Mouse (Mus musculus) right cerebral cortex, postnatal 10 days (tissue): Measurements from ENCODE around the gene Wdr93.

Experiments
- DNase-seq, 2 experiments: peaks; one replicate each; pipeline ENCODE4 v3.0.0; 2021; ENCODE audit warnings: low spot score in 2 of 2

The Wdr93 gene

DNA sequence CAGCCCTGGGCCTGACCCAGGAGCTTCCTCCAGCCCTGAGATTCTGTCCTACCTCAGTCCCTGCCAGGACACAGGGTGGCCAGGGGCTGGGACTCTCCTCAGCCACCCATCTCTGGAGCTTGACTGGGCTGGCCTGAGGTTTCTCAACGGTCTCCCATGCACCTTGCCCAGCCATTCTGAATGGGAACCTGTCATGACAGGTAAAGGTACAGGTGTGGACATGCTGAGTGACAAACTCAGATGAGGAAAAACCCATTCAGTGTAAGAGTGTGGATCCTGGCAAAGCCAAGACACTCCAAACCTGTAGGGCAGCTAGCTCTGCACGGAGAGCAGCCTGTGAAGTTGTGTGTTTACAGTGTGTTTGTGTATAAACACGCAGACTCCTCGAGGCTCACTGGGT is 57.4 kb downstream of the Wdr93 start:
- DNase-seq = no peak

DNA sequence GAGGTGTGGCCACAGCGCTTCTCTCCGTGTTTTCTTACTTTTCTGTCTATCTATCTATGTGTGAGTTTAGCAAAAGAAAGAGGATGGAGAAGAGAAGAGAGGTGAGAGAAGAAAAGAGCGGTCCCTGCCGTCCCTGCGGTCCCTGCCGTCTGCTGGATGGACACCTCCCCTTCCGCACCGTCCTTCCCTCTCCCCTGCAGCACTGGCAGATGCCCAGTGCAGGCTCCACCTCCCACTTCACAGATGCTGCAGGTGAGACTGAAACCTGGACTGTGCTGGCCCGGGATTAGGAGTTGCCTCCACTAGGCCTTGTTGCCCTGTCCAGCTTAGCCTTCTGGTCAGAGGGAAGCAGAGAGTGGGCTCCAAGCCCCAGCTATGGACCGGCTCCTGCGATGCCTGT is 58.4 kb downstream of the Wdr93 start:
- no peak for DNase-seq

DNA sequence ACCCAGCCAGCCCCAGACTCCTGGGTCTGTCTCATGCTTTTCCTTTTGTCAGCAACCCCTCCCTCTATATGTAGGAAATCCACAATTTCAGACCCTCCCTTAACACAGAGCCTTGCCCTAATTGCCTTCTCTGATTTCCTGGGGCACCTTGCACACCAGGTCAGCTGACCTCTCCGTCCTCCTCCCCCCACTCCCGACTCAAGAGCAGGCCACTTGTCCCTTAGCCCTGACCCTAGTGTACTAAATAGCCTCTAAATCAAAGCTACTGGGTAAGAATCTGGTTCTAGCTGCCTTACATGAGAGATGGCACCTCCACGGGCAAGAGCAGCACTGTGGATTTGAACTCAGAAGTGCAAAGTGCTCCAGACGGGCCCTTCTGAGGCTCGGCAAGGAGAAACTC is 59.1 kb downstream of the Wdr93 start:
- DNase-seq = no peak

DNA sequence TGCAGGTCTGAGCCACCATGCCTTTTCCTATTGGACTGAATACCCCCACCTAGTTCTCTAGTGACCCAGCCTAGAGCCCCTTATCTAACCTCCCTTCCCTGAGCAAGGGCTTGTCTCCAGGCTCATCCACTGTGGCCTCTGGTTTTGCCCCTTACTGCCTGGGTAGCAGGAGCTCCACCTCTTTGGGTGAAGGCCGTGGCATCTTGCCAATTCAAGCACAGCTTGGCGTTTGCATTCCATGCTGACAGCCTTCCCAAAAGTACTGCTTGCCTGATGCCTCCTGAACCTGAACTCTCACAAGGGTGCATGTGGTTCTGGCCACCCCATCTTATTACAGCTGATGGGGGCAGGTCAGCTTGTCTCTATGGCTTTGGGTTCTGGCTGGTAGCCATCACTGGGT is 60.9 kb downstream of the Wdr93 start:
- no peak for DNase-seq

DNA sequence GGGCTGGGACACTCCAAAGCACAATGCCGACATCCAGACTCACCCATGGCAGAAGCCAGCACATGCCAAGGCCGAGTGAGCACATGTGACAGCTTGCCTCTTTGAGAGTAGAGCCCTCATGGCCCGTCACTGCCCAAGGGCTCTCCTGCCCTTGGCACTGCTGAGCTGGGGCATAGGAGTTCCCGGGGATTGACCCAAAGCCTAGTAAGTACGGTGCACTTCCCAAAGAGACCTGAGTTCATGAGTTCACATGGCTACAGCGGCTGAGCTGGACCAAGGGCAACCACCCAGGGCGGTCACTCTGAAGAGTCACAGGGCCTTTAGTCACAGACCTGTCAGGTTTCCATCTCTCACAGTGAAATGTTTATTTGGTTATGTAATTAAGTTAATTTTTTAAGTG is 65.6 kb downstream of the Wdr93 start:
- no peak for DNase-seq

DNA sequence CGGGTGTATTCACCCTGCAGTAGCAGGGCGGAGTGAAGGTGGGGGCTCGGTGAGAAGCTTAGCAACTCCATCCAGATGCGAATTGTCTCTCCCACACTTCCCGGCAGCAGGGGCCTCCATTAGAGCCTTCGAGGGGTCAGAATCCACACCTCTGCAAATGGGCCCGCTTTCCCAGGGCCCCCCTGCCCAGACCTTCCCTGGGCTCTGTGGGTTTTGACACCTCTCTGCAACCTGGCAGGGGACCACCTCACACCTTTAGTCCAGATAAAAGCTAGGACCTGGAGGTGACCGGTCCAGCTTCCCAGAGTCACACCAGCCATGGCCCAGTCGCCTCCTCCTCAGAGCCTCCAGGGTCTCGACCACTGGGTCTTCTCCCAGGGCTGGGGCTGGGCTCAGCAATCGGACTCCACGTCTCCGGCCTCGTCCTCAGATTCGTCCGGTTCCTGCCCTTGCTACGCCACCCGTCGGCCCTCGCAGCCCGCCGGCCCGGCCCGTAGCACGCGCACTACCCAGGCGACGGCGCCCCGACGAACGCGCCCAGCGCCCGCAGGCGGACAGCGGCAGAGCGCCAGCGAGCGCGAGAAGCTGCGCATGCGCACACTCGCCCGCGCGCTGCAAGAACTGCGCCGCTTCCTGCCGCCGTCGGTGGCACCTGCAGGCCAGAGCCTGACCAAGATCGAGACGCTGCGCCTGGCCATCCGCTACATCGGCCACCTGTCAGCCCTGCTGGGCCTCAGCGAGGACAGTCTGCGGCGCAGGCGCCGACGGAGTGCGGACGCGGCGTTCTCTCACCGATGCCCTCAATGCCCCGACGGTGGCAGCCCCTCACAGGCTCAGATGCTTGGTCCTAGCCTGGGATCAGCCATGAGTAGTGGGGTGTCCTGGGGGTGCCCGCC is 67.9 kb downstream of the Wdr93 start, which contains the start of gene Mesp2:
Gene Mesp2 (plus strand): TSS at position 117 of the 896 bp plus-strand sequence.
- DNase-seq = peak; percentile 75 to 84

DNA sequence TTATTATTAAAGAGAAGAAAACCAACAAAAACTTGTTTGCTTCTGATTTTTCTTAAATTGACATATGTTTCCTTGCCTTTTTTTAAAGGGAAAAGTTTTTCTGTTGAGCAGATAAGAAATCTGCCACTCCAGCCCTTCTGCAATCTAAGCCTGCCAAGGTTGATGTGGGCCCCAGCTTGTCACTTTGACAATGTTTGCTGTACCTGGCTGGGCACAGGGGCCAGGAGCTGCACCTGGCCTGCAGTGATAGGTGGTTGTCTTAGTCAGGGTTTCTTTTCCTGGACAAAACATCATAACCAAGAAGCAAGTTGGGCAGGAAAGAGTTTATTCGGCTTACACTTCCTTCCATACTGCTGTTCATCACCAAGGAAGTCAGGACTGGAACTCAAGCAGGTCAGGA is 70.4 kb downstream of the Wdr93 start:
- DNase-seq = no peak

DNA sequence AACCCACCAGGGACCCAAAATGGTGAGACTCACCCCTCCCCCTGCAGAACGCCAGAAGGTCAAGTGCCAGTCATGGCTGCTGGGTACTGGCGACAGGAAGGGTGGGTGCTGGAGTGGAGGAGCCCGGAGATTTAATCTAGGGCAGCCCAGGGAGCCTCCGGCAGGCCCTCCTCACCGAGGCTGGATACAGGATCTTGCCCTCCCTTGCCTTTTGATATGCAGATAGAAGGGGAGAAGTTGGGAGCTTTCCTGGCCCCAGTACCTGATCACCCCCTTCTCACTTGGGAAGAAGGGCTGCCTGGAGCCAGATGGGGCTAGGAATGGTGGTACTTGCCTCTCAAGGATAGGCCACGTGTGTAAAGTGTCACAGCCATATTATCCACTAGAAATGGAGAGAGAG is 75.4 kb downstream of the Wdr93 start:
- DNase-seq = no peak

DNA sequence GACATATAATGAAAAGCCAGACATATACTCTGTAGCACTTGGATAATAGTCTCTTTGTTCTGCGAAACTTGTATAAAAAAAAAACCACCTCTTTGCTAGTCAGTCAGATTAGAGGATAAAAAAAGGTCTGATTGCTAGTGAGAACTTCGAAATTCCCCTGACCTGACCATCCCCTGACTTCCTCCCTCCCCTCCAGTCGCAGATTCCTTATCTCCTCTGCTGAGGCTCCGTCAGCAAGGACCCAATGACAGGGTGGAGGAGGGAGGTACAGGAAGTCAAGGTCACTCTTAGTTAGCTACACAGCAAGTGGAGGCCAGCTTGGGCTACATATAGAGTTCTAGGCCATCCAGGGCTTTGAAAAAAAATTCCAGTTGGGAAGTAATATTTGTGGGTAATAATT is 76.6 kb downstream of the Wdr93 start:
- DNase-seq = no peak

DNA sequence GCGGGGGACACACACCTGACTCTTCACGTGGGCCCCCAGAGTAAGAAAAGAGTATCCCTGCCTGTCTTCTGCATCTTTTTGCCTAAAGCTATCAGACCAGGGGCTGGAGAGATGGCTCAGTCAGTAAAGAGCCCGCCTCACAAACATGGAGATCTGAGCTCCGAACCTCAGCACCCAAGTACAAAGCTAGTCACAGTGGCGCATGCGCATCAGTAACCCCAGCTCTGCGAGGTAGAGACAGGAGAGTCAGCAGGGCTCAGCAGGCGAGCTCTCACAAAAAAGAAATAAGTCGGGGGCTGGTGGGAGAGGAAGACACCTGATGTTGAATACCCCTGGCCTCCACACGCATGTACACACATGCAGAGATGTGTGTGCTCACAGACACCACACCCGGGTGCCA is 77.0 kb downstream of the Wdr93 start:
- DNase-seq = no peak

DNA sequence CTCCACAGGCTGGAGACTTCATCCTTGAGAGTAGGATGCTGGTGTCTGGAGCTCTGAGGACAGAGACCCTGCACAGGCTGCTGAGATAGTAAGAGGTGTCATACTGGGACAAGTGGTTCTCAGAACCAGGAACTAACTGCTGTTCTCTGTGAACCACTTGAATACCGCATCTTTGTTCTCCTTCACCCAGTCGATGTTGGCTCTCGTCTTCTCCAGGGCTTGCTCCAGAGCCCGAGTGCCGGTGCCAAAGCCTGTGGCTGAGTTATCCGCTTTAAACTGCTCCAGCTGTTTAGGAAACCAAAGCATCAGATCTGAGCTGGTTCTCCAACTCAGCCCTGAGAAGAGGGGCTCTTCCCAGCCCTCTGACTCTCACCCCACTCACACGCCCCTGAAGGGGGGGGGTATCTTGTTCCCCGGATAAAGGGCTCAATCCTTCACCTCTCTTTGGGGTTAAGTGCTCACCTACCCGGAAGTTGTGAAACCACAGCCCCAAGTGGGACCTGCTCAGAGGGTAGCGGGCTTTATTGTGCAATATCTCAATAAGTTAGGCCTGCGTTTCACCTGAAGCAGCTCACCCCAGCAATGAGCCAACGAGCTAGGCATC is 79.2 kb downstream of the Wdr93 start:
- DNase-seq = no peak

DNA sequence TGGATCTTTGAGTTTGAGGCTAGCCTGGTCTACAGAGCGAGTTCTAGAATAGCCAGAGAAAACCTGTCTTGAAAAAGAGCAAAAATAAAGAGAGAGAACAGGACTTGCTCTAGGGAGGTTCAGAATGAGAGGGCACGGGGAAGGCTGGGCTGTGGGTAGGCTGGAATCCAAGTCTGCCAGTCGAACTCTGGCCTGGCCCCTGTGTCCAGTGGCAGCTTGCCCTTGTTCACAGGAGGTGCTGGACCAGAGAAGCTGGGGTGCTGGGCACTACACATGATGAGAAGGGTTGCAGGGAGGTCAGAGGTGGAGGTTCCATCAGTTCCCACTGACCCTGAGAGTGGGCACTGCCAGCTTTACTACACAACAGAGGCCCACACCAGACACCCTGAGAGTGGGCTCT is 85.4 kb downstream of the Wdr93 start:
- DNase-seq = no peak

DNA sequence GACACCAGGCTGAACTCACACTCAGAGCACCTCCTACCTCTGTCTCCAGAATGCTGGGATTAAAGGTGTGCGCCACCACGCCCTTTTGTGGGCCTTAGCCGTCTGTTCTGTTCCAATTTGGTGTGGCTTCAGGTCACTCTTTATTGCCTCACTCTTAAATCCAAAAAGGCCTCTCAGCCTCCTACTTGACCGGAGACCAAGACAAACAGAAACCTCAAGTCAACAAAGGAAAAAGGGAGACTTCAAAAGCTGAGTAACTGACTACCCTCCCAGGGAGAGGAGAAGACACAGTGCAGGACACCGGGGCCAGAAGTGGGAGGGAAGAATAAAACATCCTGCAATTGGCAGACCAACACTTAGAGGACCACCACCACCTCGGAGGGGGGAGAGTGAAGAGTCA is 88.2 kb downstream of the Wdr93 start:
- no peak for DNase-seq

DNA sequence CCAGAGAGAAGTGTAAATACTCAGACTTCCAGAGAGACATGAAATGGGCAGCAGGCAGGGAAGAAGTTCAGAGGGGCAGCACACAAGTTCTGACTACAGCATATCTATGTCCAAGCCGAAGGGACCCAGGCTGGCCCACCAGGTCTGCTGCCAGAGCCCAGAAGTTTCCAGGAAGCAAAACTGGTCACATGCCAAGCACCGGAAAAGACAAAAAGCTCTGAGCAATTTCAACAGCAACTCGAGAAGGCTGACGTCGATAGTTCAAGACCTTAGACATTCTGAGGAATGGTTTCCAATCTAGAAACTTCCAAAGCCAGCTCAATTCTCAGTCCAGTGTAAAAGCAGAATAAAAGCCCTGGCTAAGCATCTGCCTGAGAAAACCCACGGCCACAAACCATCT is 88.6 kb downstream of the Wdr93 start:
- no peak for DNase-seq

DNA sequence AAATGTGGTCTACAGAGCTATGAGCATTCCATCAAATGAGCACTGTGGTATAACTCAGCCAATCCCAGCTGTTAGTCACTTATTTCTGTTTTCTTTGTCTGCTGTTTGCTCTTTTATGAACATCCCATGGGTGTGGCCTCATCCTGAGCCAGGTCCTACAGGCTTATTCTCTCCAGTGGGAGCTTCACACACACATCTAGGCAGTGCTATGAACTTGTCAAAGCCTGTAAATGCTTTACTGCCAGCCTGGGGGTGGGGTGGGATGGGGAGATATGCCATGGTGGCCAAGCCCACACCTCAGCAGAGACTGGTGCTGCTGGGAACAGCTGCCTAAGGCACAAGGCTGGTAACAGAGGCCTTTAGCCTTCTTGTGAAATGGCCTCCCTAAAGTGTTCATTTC is 90.0 kb downstream of the Wdr93 start:
- no peak for DNase-seq

DNA sequence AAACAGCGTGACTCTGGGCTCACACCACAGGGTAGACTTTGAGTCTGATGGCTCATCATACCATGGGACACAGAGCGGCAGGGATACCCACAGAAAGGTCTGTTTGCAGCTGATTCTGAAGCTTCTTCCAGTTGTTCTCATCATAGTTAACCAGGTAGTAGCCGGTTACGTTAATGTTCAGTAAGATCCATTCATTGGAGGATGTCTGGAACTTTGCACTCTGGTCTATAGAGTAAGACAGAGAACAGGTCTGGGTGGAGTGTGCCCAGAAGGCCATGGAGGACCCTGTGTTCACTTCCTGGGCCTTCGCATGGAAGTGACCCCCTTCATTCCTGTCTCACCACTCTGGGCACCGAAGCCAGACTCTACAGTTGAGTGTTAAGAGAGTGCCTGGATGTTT is 92.2 kb downstream of the Wdr93 start:
- DNase-seq = no peak
